In the genomic region with DNA sequence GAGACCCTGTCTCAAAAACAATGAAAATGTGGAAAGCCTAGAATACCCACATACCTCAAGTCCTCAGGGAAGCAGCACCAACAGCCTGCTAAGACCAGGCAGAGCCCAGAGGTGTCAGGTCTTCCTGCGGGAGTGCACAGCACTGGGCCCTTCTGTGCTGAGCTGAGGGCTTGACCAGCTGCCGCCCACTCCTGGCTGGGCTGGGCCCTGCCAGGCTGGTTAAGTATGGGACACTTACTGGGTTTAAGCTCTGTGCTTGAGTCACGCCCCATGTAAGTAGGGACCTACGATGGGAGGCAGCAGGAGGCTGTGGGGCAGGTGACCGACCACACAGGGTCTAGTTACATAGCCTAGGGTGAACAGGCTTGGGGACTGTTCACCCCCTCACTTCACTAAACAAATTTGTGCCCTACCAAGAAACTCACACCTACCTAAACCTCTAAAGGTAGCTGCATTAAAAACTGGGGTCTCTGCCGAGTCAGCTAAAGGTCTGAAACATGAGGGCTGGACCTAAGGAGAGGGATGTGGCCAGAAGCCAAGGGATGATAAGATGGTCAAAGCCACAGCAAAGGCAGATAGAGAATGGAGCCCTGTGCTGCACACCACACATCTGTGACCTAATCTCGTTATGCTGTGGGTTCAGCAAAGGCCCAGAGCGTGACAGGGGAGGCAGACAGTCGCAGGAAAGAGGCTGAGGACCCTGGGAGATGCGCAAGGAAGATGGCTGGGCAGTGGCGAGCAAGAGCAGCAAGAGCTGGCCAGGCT, we compare ENCODE assay signal across 15 mouse cellular contexts. TPM values are rescaled to one million over a fixed set of nuclear protein-coding genes. Genes with fewer than 3 reads are reported as not detected.
DNase-seq lines count a peak whose midpoint lies in the region; ATAC-seq and TF ChIP-seq lines count a peak whose summit lies in the region.
"Had no signal": no experiment of that assay in that cellular context is flagged by ENCODE, and none has a peak within 500 bp of the region (broad histone marks: within the 10 kb centered on the region; RNA-seq: fewer than 3 reads in every experiment).

No protein-coding gene starts in this region.

- no peaks in the 10 kb centered on the region for H3K27me3 ChIP-seq in heart, embryonic 14.5 days (ENCODE audit: control insufficient read depth, insufficient read depth, low read length)
- H3K27me3 ChIP-seq in lung, embryonic 14.5 days (ENCODE audit: insufficient read depth, low read length): no peaks in the 10 kb centered on the region
- 0 out of 2 replicates have a peak, but pooled peaks cover 7% of the 10 kb centered on the region for H3K27me3 ChIP-seq in embryonic facial prominence, embryonic 10.5 days (replicated peaks; ENCODE audit: low read depth, poor library complexity, severe bottlenecking)
- H3K27me3 ChIP-seq in megakaryocyte, embryonic 14.5 days (replicated peaks): no peaks in the 10 kb centered on the region
- H3K27me3 ChIP-seq: Patski had no signal

- H3K9me3 ChIP-seq in heart, embryonic 14.5 days (ENCODE audit: control insufficient read depth, low read length): no peaks in the 10 kb centered on the region
- no peaks in the 10 kb centered on the region for H3K9me3 ChIP-seq in lung, embryonic 14.5 days (ENCODE audit: low read depth, low read length)
- no peaks in the 10 kb centered on the region for H3K9me3 ChIP-seq in embryonic facial prominence, embryonic 10.5 days
- no peaks in the 10 kb centered on the region for H3K9me3 ChIP-seq in megakaryocyte, embryonic 14.5 days

- peak overlapping the region; percentile 25; the same call in 1 of the 2 replicates for H3K9ac ChIP-seq in heart, embryonic 14.5 days (ENCODE audit: low read length)
- H3K9ac ChIP-seq in lung, embryonic 14.5 days: no peak overlapping the region

- H3K4me3 ChIP-seq in heart, embryonic 14.5 days (ENCODE audit: control insufficient read depth in 1 of 2, insufficient read depth in 1 of 2, low read depth in 1 of 2, low read length in 2 of 2): no peak overlapping the region
- H3K4me3 ChIP-seq in lung, embryonic 14.5 days (ENCODE audit: low read depth, low read length): no peak overlapping the region
- no peak overlapping the region for H3K4me3 ChIP-seq in embryonic facial prominence, embryonic 10.5 days
- H3K4me3 ChIP-seq in megakaryocyte, embryonic 14.5 days (replicated peaks): peak overlapping the region; percentile 82

- no peak for DNase-seq in heart, adult 8-10 months (ENCODE audit: low spot score)
- DNase-seq in lung, embryonic 14.5 days: no peak
- DNase-seq in lung, postnatal 25 days (ENCODE audit: low spot score): no peak
- no peak for DNase-seq in embryonic facial prominence, embryonic 10.5 days (ENCODE audit: low spot score)
- DNase-seq in adipocyte (ENCODE audit: low spot score): no peak
- no peak for DNase-seq in urinary bladder, postnatal 10 days (ENCODE audit: low spot score)
- DNase-seq: adrenal gland, adult 2 months; gastrocnemius, postnatal 25 days; kidney, adult 9 months; layer of hippocampus, adult 9-11 months; thymus, postnatal 4 days had no signal

- H3K27ac ChIP-seq in heart, embryonic 14.5 days (replicated peaks in 1 of 2; ENCODE audit: control insufficient read depth in 1 of 2, insufficient read depth in 1 of 2, low read depth in 2 of 2, low read length in 2 of 2): no peak overlapping the region; a peak in 1 of 4 replicates
- 0 out of 2 replicates have a peak overlapping the region, but pooled peaks have one; percentile 32 for H3K27ac ChIP-seq in lung, embryonic 14.5 days (ENCODE audit: low read depth)
- H3K27ac ChIP-seq in embryonic facial prominence, embryonic 10.5 days (replicated peaks): peak overlapping the region; percentile 59; the same call in 1 of the 2 replicates

- ATAC-seq in heart, embryonic 14.5 days (ENCODE audit: insufficient number of reproducible peaks, insufficient read depth, low FRiP score, low read depth): no peak
- no peak for ATAC-seq in lung, embryonic 14.5 days (ENCODE audit: insufficient read depth)
- ATAC-seq: CD4-positive, CD25-positive, alpha-beta regulatory T cell, adult 4 months; Patski had no signal

- peaks cover 21 to 42% of the 10 kb centered on the region in 2 experiments for H3K4me1 ChIP-seq in heart, embryonic 14.5 days (ENCODE audit: control insufficient read depth in 2 of 2, insufficient read depth in 2 of 2, low read length in 2 of 2)
- H3K4me1 ChIP-seq in lung, embryonic 14.5 days (ENCODE audit: insufficient read depth): peaks cover 21% of the 10 kb centered on the region; the same call in 1 of the 2 replicates
- H3K4me1 ChIP-seq in embryonic facial prominence, embryonic 10.5 days: peaks cover 57% of the 10 kb centered on the region
- H3K4me1 ChIP-seq in megakaryocyte, embryonic 14.5 days: peaks cover 100% of the 10 kb centered on the region

- WGBS in heart, embryonic 14.5 days: 59% methylated on average over 11 of the region's 11 CpGs
- WGBS in lung, embryonic 14.5 days: 75% methylated on average over 11 of the region's 11 CpGs
- 83% methylated on average over 11 of the region's 11 CpGs for WGBS in embryonic facial prominence, embryonic 10.5 days

- 0 out of 2 replicates have a peak overlapping the region, but pooled peaks have one; percentile 6 for H3K4me2 ChIP-seq in heart, embryonic 14.5 days (ENCODE audit: low read length)
- no peak overlapping the region for H3K4me2 ChIP-seq in lung, embryonic 14.5 days

- no peak for TF ChIP-seq CTCF in lung, embryonic 14.5 days (IDR thresholded peaks at IDR 0.05; ENCODE audit: low read depth)

- H3K36me3 ChIP-seq in heart, embryonic 14.5 days (ENCODE audit: control insufficient read depth, insufficient read depth, low read length): no peaks in the 10 kb centered on the region
- H3K36me3 ChIP-seq in lung, embryonic 14.5 days (ENCODE audit: insufficient read depth): no peaks in the 10 kb centered on the region
- no peaks in the 10 kb centered on the region for H3K36me3 ChIP-seq in embryonic facial prominence, embryonic 10.5 days (replicated peaks)
- H3K36me3 ChIP-seq in megakaryocyte, embryonic 14.5 days (replicated peaks; ENCODE audit: low read length): peaks cover 34% of the 10 kb centered on the region

RNA-seq across cellular contexts. Expression of a gene that starts 19.3 kb away (rescaled TPM):
- 12.2 and 14.1 TPM in 2 replicates for polyA plus RNA-seq in heart, embryonic 14.5 days (2014; fragmentation: Nextera tagmentation; extraction: Ambion mirVana)
- 1 to 10 TPM; 7.5 to 9.8 (median 7.6) TPM for total RNA-seq in heart, adult 8-10 months (2022)
- polyA plus RNA-seq in lung, embryonic 14.5 days (2014; fragmentation: Nextera tagmentation; extraction: Ambion mirVana): 15.5 and 21.8 TPM in 2 replicates
- 17.3 and 20.6 TPM in 2 replicates for polyA plus RNA-seq in embryonic facial prominence, embryonic 10.5 days (2016; fragmentation: Nextera tagmentation; extraction: Ambion mirVana)
- polyA plus RNA-seq in megakaryocyte, embryonic 14.5 days (2012; ENCODE audit: insufficient read depth, low replicate concordance): 17.9 and 34.0 TPM in 2 replicates

RNA-seq across cellular contexts. Expression of a gene that starts 46.7 kb away (rescaled TPM):
- polyA plus RNA-seq in heart, embryonic 14.5 days (2014; fragmentation: Nextera tagmentation; extraction: Ambion mirVana): 3.0 and 4.6 TPM in 2 replicates
- 1 to 10 TPM; 4.7 to 7.7 (median 6.2) TPM for total RNA-seq in heart, adult 8-10 months (2022)
- polyA plus RNA-seq in lung, embryonic 14.5 days (2014; fragmentation: Nextera tagmentation; extraction: Ambion mirVana): 0.43 and 0.53 TPM in 2 replicates
- 0.19 and 0.37 TPM in 2 replicates for polyA plus RNA-seq in embryonic facial prominence, embryonic 10.5 days (2016; fragmentation: Nextera tagmentation; extraction: Ambion mirVana)
- 0.27 TPM in 1 of 2 replicates, not detected in the other for polyA plus RNA-seq in megakaryocyte, embryonic 14.5 days (2012; ENCODE audit: insufficient read depth, low replicate concordance)

RNA-seq across cellular contexts. Expression of a gene that starts 56.7 kb away (rescaled TPM):
- 9.6 and 9.8 TPM in 2 replicates for polyA plus RNA-seq in heart, embryonic 14.5 days (2014; fragmentation: Nextera tagmentation; extraction: Ambion mirVana)
- 1 to 10 TPM; 8.1 to 9.3 (median 8.4) TPM for total RNA-seq in heart, adult 8-10 months (2022)
- 21.8 and 24.4 TPM in 2 replicates for polyA plus RNA-seq in lung, embryonic 14.5 days (2014; fragmentation: Nextera tagmentation; extraction: Ambion mirVana)
- 22.4 and 24.1 TPM in 2 replicates for polyA plus RNA-seq in embryonic facial prominence, embryonic 10.5 days (2016; fragmentation: Nextera tagmentation; extraction: Ambion mirVana)
- 10.3 and 19.1 TPM in 2 replicates for polyA plus RNA-seq in megakaryocyte, embryonic 14.5 days (2012; ENCODE audit: insufficient read depth, low replicate concordance)

Comparison
In these comparisons a context has a peak if more than half of its experiments do, and no peak if none do; other contexts are left out.
1. H3K27ac ChIP-seq: peak in lung, embryonic 14.5 days (single experiment) and embryonic facial prominence, embryonic 10.5 days (single experiment); none in heart, embryonic 14.5 days (0 of 2).